Mouse (Mus musculus) megakaryocyte, adult 5-6 weeks (primary cell): Measurements from ENCODE around the gene Eng. TPM values are rescaled to one million over a fixed set of nuclear protein-coding genes. Genes with fewer than 3 reads are reported as not detected.

Experiments used
- ATAC-seq: 2 replicates; pipeline ENCODE4 v1.8.0; 2016; ENCODE audit warnings: mild to moderate bottlenecking, inconsistent platforms; ENCODE audit not compliant: poor library complexity, severe bottlenecking
- total RNA-seq, 2 experiments: library from RNA; stranded (forward) in 1 of 2; stranded (reverse) in 1 of 2; fragments of 153-499, 151-499 nt in 1 of 2; fragments of 221-1000, 200-1000 nt in 1 of 2; gene quantifications; 2 replicates each; pipeline versions ENCODE4 v1.2.3 to v1.2.4; 2015 to 2017

Gene Eng
- total RNA-seq, 2 experiments from 2014 or later = 2.0 to 7.9 TPM

DNA sequence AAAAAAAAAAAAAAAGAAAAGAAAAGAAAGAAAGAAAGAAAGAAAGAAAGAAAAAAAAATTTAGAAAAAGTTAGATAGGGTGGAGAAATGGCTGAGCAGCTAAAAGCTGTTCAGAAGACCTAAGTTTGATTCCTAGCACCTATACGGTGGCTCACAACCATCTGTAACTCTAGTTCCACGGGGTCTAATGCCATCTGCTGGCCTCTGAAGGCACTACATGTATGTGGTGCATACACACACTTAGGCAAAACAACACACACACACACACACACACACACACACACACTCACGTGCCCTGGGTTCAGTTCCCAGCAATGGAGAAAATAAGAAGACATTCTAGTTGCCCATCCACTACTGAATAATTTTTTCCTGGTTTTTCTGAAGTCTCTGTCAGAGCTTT is 30.4 kb downstream of the Eng start:
- no peak for ATAC-seq

GRCm38 (mm10) chr2:32677683-32678082 is 31.3 kb downstream of the Eng start:
- ATAC-seq = no peak

DNA sequence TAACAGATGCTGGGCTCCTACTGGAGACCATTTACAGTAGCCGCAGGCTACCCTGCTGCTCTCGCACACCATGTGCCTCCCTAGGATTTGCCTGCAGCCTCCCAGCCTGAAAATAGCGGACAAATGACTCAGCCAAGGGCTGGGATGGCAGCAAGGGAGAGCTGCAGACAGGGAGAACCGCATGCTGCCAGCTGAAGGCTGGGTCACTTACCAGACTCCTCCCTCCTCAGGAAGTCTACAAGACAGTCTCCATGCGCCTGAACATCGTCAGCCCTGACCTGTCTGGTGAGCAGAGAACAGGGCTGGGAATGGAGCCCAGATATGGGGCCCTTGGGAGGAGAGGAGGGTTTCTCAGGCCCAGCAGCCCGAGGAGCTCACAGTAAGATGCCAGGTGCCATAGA is 33.7 kb downstream of the Eng start:
- no peak for ATAC-seq

DNA sequence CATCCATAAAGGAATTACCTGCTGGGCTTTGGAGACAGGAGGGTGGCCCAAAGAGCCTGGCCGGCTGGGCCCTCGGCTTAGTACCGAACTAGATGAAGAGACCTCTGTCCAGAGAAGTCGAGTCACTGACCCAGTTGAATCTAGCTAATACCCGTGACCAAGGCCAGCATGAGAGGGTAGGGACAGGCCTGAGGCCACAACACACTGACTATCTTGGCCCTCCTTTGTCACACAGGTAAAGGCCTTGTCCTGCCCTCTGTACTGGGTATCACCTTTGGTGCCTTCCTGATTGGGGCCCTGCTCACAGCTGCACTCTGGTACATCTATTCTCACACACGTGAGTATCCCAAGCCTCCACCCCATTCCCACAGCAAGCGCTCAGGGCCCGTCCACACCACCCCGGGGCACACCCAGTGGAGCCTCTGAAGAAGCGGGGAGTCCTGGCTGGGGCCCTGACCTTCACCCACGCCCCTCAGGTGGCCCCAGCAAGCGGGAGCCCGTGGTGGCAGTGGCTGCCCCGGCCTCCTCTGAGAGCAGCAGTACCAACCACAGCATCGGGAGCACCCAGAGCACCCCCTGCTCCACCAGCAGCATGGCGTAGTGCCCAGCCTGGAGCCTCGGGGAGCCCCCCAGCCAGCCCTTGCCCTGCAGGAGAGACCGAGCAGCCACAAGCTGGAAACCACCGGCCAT is 34.7 kb downstream of the Eng start:
- ATAC-seq = no peak

DNA sequence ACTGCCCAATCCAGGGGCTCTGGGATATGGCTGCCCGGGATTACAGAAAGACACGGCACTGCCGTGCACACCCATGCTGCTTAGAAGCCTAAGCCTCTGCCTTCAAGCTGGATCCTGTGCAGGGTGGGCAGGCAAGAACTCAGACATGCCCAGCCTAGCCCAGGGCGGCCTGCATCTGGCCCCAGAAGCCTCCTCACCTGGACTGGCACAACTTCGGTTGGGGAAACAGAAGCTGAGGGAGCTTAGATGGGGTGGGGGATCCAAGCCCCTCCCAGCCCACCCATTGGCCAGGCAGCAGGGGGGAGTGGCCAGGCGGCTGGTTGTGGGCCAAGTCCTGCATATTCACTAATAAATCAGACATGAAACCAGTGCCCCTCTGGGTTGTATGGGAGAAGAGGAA is 35.4 kb downstream of the Eng start:
- ATAC-seq = no peak

DNA sequence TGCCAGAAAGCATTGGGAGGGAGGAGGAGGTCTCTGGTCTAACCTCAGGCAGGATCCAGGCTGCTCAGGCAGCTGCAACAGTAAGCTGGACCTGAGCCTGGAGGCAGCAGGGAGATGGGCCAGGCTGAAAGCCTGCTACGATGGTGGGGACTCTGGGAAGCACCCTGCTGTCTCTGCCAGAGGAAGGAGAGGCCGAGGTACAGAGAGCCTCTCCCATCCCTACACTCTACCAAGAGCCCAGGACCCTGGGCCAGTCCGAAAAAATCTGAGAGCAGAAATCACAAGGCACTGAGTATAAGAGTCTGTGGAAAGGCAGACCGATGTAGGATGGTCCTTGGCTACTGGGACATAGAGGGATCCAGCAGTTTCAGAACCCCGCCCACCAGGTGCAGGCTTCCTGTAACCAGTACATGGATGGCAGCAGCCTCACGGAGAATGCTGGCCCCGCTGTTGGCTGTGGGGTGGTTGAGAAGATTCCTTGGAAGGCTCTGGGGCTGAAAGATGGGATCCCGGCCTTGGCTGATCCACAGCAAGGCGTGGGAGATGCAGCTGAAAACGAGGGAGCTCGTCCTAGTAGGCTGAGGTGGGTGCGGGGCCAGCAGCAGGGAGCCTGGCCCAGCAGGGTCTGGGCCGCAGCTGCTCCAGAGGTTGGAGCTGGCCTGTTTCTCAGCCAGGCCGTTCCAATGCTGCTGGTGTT is 36.5 kb downstream of the Eng start:
- ATAC-seq = no peak

DNA sequence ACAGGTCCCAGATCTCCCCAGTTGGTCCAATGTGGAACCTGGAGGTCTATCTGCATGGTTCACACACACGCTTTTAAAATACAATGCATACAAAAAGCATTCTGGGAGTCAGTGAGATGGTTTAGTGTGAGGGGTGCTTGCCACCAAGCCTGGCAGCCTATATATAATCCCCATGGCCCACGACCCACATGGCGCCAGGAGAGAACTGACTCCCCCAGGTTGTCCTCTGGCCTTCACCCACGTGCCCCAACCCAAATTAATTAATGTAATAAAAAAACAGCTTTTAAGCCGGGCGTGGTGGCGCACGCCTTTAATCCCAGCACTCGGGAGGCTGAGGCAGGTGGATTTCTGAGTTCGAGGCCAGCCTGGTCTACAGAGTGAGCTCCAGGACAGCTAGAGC is 37.3 kb downstream of the Eng start:
- ATAC-seq = no peak

DNA sequence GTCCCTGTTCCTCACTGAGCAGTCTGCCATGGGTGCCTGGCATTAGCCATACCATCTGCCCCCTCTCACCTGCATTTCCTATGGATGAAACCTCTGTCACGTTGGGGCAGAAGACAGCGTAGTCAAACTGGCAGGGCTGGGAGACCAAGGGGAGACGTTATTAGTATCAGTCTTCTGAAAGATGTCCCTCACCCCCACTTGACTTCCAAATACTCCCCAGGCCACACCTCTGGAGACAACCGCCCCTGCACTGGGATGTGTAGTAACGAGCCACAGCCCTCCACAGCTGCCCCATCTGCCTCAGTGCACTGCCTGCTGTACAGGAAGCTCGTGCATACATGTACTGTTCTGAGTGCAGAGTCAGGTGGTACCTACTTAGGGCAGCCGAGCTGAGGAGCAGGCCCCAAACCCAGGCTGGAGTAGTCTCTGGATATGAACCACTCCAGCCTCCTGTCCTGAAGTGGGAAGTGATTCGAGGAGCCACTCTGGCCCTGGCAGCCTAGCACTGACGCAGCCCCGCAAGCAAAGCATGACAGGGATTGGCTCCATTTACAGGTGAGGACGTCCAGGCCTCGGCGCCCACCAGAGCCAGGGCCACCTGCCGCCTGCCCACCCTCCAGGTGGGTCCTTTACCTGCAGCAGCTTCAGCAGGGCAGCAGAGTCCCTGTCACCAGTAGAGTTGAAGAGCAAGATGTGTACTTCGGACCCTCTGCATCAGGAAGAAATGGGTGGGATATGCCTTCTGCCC is 38.5 kb downstream of the Eng start:
- no peak for ATAC-seq

GRCm38 (mm10) chr2:32685807-32686206 is 39.4 kb downstream of the Eng start:
- no peak for ATAC-seq

DNA sequence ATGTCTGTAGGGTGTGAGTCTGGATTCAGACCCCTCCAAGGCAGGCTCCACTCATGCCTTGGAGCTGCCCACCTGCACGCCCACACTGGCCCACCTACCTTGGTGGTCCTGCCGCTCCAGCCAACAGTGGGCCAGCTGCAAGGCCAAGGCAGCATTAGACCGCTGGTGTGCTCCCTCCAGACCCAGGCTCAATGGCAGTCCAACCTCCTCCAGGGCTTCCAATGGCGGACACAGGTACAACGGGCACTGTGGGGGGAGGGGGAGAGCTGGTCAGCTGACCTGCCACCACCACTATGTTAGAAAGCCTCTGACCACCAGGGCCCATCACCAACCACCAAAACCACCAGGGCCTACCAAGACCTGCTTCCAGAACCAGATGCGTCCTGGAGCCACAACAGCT is 40.2 kb downstream of the Eng start:
- ATAC-seq = no peak

DNA sequence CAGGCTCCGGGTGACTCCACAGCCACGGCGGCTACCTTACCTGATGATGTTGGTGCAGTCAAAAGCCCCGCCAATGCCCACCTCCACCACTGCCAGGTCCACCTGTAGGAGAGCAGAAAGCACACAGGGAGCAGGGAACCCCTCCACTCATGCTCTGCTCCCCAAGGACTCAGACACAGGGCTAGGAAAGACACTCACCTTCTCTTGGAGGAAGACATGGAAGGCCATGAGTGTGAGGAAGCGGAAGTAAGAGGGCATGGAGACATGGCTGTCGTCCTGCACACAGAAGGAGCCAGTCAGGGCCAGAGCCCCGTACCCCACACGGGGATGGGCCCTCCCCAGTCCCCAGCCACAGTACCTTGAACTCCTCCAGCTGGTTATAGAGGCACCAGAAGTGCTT is 41.2 kb downstream of the Eng start:
- no peak for ATAC-seq

GRCm38 (mm10) chr2:32689420-32689819 is 43.0 kb downstream of the Eng start:
- peak; percentile 81 for ATAC-seq

- no peak for ATAC-seq
Measured at GRCm38 (mm10) chr2:32691041-32691440, 44.6 kb downstream of the Eng start.

DNA sequence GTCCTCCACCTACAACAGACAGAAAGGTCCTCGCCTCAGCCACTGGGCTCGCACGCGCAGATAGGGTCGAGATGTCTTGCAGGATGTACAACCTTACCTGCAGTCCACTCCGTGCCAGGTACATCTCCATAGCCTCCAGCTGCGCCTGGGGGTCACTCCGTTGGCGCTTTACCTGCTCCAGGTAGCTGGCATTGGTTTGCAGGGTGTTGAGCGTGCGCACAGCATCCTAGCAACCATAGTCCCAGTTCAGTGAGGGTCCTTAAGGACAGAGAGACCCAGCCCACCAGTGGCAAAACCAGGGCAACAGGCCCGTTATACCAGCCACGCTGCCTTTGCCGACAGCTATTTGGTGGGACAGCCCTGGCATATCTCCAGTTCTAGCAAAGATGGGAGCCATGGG is 46.1 kb downstream of the Eng start:
- no peak for ATAC-seq

- no peak for ATAC-seq
Measured at GRCm38 (mm10) chr2:32693282-32693681, 46.9 kb downstream of the Eng start.

- ATAC-seq = peak; percentile 97
Measured at GRCm38 (mm10) chr2:32693823-32694411, 47.5 kb downstream of the Eng start.

DNA sequence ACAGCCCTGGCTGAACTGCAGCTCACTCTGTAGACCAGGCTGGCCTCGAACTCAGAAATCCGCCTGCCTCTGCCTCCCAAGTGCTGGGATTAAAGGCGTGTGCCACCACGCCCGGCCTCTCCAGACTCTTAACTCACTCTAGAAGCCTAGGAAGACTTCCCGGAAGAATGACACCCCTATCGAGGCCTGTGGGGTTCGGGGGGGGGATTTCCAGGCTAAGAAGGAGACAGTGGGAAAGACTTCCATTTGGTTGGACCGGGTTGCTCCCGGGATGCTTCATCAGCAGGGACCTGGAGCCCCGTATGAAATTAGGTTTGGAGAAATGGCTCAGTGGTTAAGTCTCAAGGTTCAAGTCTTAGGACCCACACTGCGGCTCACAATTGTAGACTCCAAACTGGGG is 48.3 kb downstream of the Eng start:
- ATAC-seq = no peak

- ATAC-seq = no peak
Measured at GRCm38 (mm10) chr2:32699680-32700079, 53.3 kb downstream of the Eng start.

- no peak for ATAC-seq
Measured at GRCm38 (mm10) chr2:32700966-32701743, 54.8 kb downstream of the Eng start.

DNA sequence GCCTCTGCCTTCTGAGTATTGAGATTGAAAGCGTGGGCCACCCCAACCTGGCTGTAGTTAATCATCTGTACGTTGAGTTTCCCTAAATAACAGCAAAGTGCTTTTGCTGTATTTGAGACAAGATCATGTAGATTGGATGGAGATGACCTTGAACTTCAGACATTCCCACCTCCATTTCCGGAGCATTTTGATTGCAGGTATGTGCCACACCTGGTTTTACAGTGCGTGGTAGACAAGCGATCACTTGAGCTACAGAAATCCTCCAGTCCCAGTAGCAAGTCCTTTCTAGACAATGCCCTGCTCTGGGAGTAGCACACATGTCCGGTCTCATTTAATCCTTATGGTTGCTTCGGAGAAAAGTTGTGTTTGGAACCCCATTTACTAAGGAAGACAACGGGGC is 56.7 kb downstream of the Eng start:
- no peak for ATAC-seq

DNA sequence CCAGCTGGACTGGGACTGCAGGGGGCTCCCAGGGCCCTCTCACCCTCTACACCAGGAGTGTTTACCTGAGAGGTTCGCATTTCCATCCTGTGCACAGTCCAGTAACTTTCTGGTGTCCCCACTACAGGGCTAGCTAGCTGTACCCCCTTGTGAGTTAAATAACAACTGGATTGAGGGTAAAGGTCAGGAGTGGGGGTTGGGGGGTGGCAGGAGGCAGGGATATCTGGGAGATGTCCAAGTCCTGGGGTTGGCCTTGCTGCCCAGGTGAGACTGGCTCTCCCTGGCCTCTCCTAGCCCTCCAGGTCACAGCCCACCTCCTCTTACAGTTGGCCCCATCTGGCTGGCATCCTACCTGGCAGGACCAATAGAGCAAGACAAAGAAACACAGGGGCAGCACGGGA is 57.6 kb downstream of the Eng start, which contains the start of gene Fpgs:
Gene Fpgs, minus strand, starts transcription at position 125 of the 401 bp plus-strand sequence.
- no peak for ATAC-seq
